Mouse (Mus musculus): ENCODE results near the gene Ift81.

DNA sequence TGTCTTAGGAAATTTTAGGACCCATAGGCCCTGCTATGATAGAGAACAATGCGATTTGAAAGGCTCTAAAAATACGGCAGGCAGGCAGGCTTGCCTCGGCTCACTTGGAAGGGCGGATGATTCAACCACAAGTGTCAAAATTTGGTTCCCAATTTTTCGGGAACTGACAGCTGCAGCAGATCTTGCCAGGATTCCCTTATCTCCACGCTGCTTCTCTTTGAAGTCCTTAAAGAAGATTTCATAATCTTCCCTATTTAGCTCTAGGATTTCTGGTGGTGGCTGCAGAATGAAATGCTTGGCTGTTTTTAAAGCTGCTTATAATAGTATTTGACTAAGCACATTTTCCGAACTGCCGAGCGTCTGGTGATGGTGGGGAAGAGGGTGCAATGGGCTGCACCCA lies 28.8 kb downstream of the Ift81 start:
- TF ChIP-seq CTCF (IDR thresholded peaks at IDR 0.05; ENCODE audit: low read depth) (no peak), EP300 (IDR thresholded peaks at IDR 0.05; ENCODE audit: low read depth) (no peak)
